Mouse (Mus musculus) ES-E14 (cell line): ENCODE measurements around the gene Tgfbr3. TPM values are rescaled to one million over a fixed set of nuclear protein-coding genes. Genes with fewer than 3 reads are reported as not detected.
A peak's percentile ranks its signal among the peaks of the same experiment; 100 is the strongest.

ENCODE experiments used
- DNase-seq: peaks from one replicate; pipeline ENCODE4 v3.0.0-alpha.2; 2013; ENCODE audit warnings: low read depth, low spot score
- H3K27ac ChIP-seq: 2 replicates; pipeline ENCODE4 v1.5.1; 2012; ENCODE audit warnings: low read depth, mild to moderate bottlenecking, low read length, moderate library complexity, mixed read lengths; ENCODE audit not compliant: poor library complexity, insufficient read depth, severe bottlenecking
- H3K36me3 ChIP-seq: 2 replicates; pipeline ENCODE4 v1.6.1; 2012; ENCODE audit warnings: mild to moderate bottlenecking, low read length, moderate library complexity, mixed read lengths; ENCODE audit not compliant: control insufficient read depth, poor library complexity, insufficient read depth, severe bottlenecking
- H3K4me1 ChIP-seq, 2 experiments: fragments of 150-350 bp in 1 of 2; sonication (generic) in 1 of 2; 2 replicates each; pipeline ENCODE4 v1.6.1; 2012; ENCODE audit warnings: low read length in 2 of 2, mild to moderate bottlenecking in 1 of 2, mixed read lengths in 1 of 2; ENCODE audit not compliant: control insufficient read depth in 2 of 2, insufficient read depth in 2 of 2, poor library complexity in 1 of 2
- H3K4me3 ChIP-seq, 2 experiments: fragments of 150-350 bp in 1 of 2; sonication (generic) in 1 of 2; 2 replicates each; pipeline ENCODE4 v1.5.1; 2012; ENCODE audit warnings: low read length in 2 of 2, low read depth in 1 of 2, mild to moderate bottlenecking in 1 of 2, mixed read lengths in 1 of 2; ENCODE audit not compliant: insufficient read depth in 1 of 2, poor library complexity in 1 of 2, severe bottlenecking in 1 of 2
- H3K9ac ChIP-seq: 2 replicates; pipeline ENCODE4 v1.6.1; 2012; ENCODE audit warnings: low read depth, mild to moderate bottlenecking, low read length, mixed read lengths; ENCODE audit not compliant: poor library complexity, insufficient read depth, severe bottlenecking
- H3K9me3 ChIP-seq: fragments of 150-350 bp; sonication (generic); 2 replicates; pipeline ENCODE4 v1.6.1; 2012; ENCODE audit warnings: low read depth, mild to moderate bottlenecking, low read length; ENCODE audit not compliant: control insufficient read depth, insufficient read depth
- CHD2 ChIP-seq: IDR thresholded peaks from 2 replicates; pipeline ENCODE4 v1.6.1; 2014; ENCODE audit warnings: mild to moderate bottlenecking, low read depth, low read length, inconsistent platforms
- HCFC1 ChIP-seq: IDR thresholded peaks from 2 replicates; pipeline ENCODE4 v1.6.1; 2012; ENCODE audit warnings: low read length, inconsistent platforms, borderline replicate concordance; ENCODE audit not compliant: insufficient read depth
- MAFK ChIP-seq: IDR thresholded peaks from 2 replicates; pipeline ENCODE4 v1.6.1; 2014; ENCODE audit warnings: mild to moderate bottlenecking, low read depth, low read length, inconsistent platforms; ENCODE audit not compliant: insufficient read depth
- ZC3H11A ChIP-seq: IDR thresholded peaks from 2 replicates; pipeline ENCODE4 v1.6.1; 2012; ENCODE audit warnings: low read depth, mild to moderate bottlenecking, inconsistent platforms, low read length, borderline replicate concordance
- ZNF384 ChIP-seq: IDR thresholded peaks from 2 replicates; pipeline ENCODE4 v1.6.1; 2012; ENCODE audit warnings: low read depth, low read length, inconsistent platforms
- in situ Hi-C, 2 experiments: fragments of 600-800 bp; cut with MboI; formaldehyde crosslinking; loops; one replicate each; pipeline ENCODE4 v1.15.1; 2025; ENCODE audit warnings: low sequenced_read_pairs in 2 of 2, inconsistent platforms in 1 of 2; ENCODE audit not compliant: unreplicated experiment in 2 of 2
- total RNA-seq: library from RNA; depleted of rRNA; stranded (reverse); fragments of 300-350 nt; gene quantifications from 2 replicates; pipeline ENCODE4 v1.2.3, GENCODE M21; 2012

The Tgfbr3 gene
- total RNA-seq, 1 experiment, result 3.1 TPM

GRCm38 (mm10) chr5:107219318-107219717 lies 70.1 kb downstream of the Tgfbr3 start:
- Histone ChIP-seq H3K4me3 (no peak overlapping the region), H3K9me3 (no peaks in the 10 kb centered on the region), H3K27ac (no peak overlapping the region), H3K36me3 (no peaks in the 10 kb centered on the region), H3K4me1 (0 out of 4 replicates have a peak, but pooled peaks cover 0 to 2% of the 10 kb centered on the region in 2 experiments), H3K9ac (no peak overlapping the region)
- DNase-seq, result no peak
- in situ Hi-C loops, result no loop called here
- no peak for TF ChIP-seq MAFK
- TF ChIP-seq ZNF384, result no peak
- TF ChIP-seq HCFC1, result no peak
- no peak for TF ChIP-seq ZC3H11A
- TF ChIP-seq CHD2, result no peak

DNA sequence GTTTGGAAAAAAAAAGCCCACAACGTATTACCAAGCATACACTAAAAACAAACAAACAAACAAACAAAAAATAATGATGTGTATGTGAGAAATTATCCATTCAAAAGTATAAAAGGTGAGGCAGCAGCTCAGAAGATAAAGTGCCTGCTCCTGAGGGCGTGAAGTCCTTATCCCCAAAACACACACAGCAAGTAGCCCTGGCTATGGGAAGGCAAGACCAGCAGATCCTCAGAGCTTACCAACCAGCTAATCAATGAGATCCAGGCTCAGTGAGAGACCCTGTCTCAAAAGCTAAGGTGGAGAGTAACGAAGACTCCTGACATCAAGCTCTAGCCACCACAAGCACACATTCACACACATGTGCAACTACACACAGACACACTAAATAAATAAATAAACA lies 70.8 kb downstream of the Tgfbr3 start:
- Histone ChIP-seq H3K9ac (no peak overlapping the region), H3K4me1 (0 out of 4 replicates have a peak, but pooled peaks cover 0 to 2% of the 10 kb centered on the region in 2 experiments), H3K4me3 (no peak overlapping the region), H3K27ac (no peak overlapping the region), H3K36me3 (no peaks in the 10 kb centered on the region), H3K9me3 (no peaks in the 10 kb centered on the region)
- no peak for DNase-seq
- TF ChIP-seq ZC3H11A (no peak), CHD2 (no peak), HCFC1 (no peak), ZNF384 (no peak), MAFK (no peak)
- in situ Hi-C loops, result no loop called here

DNA sequence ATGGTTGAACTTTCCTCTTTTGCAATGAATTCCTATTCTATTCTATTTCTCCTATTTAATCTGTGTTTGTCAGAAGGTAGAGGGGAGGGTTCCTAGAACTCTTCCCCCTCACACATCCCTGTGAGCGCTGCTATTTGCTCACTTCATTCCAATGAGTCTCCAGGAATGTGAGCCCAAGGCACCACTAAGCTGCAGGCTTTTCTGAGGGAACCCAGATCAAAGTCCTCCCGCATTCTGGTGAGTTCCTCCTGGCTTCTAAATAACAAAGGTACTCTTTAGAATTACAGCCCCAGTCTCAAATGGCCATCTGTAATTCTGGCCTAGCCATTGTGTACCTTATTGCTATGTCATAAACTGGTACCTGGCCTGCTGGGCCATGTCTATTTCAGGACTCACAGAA lies 72.3 kb downstream of the Tgfbr3 start:
- DNase-seq, result peak; percentile 50
- in situ Hi-C loops, result no loop called here
- Histone ChIP-seq H3K4me3 (no peak overlapping the region), H3K9me3 (no peaks in the 10 kb centered on the region), H3K4me1 (peaks cover 0 to 3% of the 10 kb centered on the region in 2 experiments; a peak in 1 of 4 replicates), H3K9ac (no peak overlapping the region), H3K27ac (no peak overlapping the region), H3K36me3 (no peaks in the 10 kb centered on the region)
- TF ChIP-seq ZNF384 (no peak), MAFK (no peak), HCFC1 (no peak), ZC3H11A (no peak), CHD2 (no peak)

DNA sequence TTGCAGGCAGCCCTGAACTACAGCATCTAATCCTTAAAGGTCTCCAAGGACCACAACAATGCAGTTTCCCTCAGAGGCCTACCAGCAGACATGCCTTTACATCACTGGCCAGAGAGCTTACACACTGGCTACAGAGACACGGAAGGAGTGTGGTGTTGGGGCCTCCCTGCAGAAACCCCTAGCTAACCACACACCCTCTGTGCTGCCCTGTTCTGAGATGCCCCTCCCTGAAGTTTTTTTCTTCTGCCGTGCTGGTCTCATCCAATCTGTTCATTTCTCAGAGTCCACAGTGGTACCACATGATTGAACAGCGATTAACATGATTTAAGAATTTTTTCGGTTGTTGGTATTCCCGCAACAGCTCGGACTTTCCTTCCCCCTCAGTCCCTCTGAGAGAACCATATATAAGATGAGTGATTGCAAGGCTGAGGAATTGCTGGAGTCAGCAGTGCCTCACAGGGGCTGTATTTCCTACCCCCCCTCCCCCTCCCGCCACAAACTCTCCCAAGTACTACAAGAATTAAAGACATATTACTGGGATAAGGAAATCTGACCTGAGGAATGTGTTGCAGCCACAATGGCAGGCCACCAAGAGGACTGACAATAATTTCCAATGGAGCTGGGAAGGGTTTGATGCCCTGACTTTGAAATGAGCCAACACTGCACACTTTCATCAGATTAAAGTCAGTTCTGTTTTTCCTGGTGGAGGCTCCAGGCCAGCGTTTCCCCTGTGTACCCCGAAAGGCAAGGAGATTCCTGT lies 75.9 kb downstream of the Tgfbr3 start:
- Histone ChIP-seq H3K36me3 (no peaks in the 10 kb centered on the region), H3K9ac (no peak overlapping the region), H3K4me3 (no peak overlapping the region), H3K4me1 (peaks cover 0 to 5% of the 10 kb centered on the region in 2 experiments; a peak in 1 of 4 replicates), H3K9me3 (no peaks in the 10 kb centered on the region), H3K27ac (no peak overlapping the region)
- no peak for DNase-seq
- no peak for TF ChIP-seq MAFK
- no peak for TF ChIP-seq ZNF384
- TF ChIP-seq ZC3H11A, result no peak
- TF ChIP-seq HCFC1, result no peak
- no peak for TF ChIP-seq CHD2
- in situ Hi-C loops, result no loop called here
